Mouse (Mus musculus): Measurements from ENCODE around the gene Terb1.

Terb1 gene

GRCm38 (mm10) chr8:104509061-104510006 is at the start of gene Terb1:
TSS of gene Terb1 (minus strand) at chr8:104509910.
- DNase-seq (ENCODE audit: low spot score in 2 of 2), result peak; percentile 7 to 17

GRCm38 (mm10) chr8:104557226-104557625 is 47.5 kb upstream of the Terb1 start:
- DNase-seq (ENCODE audit: low spot score in 2 of 2), result no peak

- DNase-seq (ENCODE audit: low spot score in 2 of 2), result no peak
Measured at GRCm38 (mm10) chr8:104555191-104555590, 45.5 kb upstream of the Terb1 start.

GRCm38 (mm10) chr8:104543440-104544045 is 33.8 kb upstream of the Terb1 start:
- DNase-seq (ENCODE audit: low spot score in 2 of 2), result no peak

- peak; percentile 61 to 75 for DNase-seq (ENCODE audit: low spot score in 2 of 2)
Measured at GRCm38 (mm10) chr8:104542160-104542559, 32.5 kb upstream of the Terb1 start.

- no peak for DNase-seq (ENCODE audit: low spot score in 2 of 2)
Measured at GRCm38 (mm10) chr8:104541515-104541880, 31.8 kb upstream of the Terb1 start.

- DNase-seq (ENCODE audit: low spot score in 2 of 2), result peak in 1 of 2 experiments; percentile 29
Measured at GRCm38 (mm10) chr8:104540710-104541514, 31.2 kb upstream of the Terb1 start.

- no peak for DNase-seq (ENCODE audit: low spot score in 2 of 2)
Measured at GRCm38 (mm10) chr8:104540238-104540637, 30.5 kb upstream of the Terb1 start.

- DNase-seq (ENCODE audit: low spot score in 2 of 2), result no peak
Measured at GRCm38 (mm10) chr8:104539566-104539965, 29.9 kb upstream of the Terb1 start.

GRCm38 (mm10) chr8:104538896-104539295 is 29.2 kb upstream of the Terb1 start:
- DNase-seq (ENCODE audit: low spot score in 2 of 2), result no peak

GRCm38 (mm10) chr8:104536028-104536427 is 26.3 kb upstream of the Terb1 start:
- no peak for DNase-seq (ENCODE audit: low spot score in 2 of 2)

- no peak for DNase-seq (ENCODE audit: low spot score in 2 of 2)
Measured at GRCm38 (mm10) chr8:104535378-104535777, 25.7 kb upstream of the Terb1 start.

- DNase-seq (ENCODE audit: low spot score in 2 of 2), result no peak
Measured at GRCm38 (mm10) chr8:104534779-104535141, 25.1 kb upstream of the Terb1 start.

- peak; percentile 86 to 88 for DNase-seq (ENCODE audit: low spot score in 2 of 2)
Measured at GRCm38 (mm10) chr8:104533971-104534778, 24.5 kb upstream of the Terb1 start, which contains the start of the genes Nae1 and Car7. TSS of gene Nae1 (minus strand) at chr8:104534637. TSS of gene Car7 (plus strand) at chr8:104534689.

GRCm38 (mm10) chr8:104533551-104533950 is 23.8 kb upstream of the Terb1 start:
- DNase-seq (ENCODE audit: low spot score in 2 of 2), result no peak

- DNase-seq (ENCODE audit: low spot score in 2 of 2), result no peak
Measured at GRCm38 (mm10) chr8:104529671-104530070, 20.0 kb upstream of the Terb1 start.

GRCm38 (mm10) chr8:104517872-104518271 is 8.2 kb upstream of the Terb1 start:
- DNase-seq (ENCODE audit: low spot score in 2 of 2), result no peak

- DNase-seq (ENCODE audit: low spot score in 2 of 2), result no peak
Measured at GRCm38 (mm10) chr8:104510134-104510533, 424 bp upstream of the Terb1 start.

- no peak for DNase-seq (ENCODE audit: low spot score in 2 of 2)
Measured at GRCm38 (mm10) chr8:104479091-104479490, 30.6 kb downstream of the Terb1 start.

- no peak for DNase-seq (ENCODE audit: low spot score in 2 of 2)
Measured at GRCm38 (mm10) chr8:104472465-104472864, 37.2 kb downstream of the Terb1 start.

- no peak for DNase-seq (ENCODE audit: low spot score in 2 of 2)
Measured at GRCm38 (mm10) chr8:104467463-104467862, 42.2 kb downstream of the Terb1 start.

All from frontal cortex, postnatal 14 days (tissue).